In the genomic region with DNA sequence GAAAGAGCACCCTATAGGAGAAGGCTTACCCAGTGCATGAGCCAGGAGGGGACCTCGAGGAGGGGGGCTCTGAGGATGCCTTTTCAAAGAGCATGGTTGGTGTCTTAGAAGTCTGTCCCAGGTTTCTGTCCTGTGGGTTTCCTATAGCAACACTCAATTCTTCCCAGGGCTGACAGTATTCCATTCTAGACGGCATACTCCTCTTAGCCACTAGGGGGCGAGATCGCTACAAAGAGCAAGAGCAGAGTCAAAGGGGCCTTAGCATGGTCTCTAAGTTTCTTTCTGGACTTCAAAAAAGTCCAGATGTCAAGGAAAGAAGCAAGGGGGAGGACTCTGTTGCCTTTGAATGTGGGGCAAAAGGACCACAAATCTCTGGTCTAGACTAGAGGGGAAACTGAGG, we compare ENCODE assay signal across 9 mouse cellular contexts. TPM values are rescaled to one million over a fixed set of nuclear protein-coding genes. Genes with fewer than 3 reads are reported as not detected.
DNase-seq lines count a peak whose midpoint lies in the region; ATAC-seq and TF ChIP-seq lines count a peak whose summit lies in the region.
"Had no signal": no experiment of that assay in that cellular context is flagged by ENCODE, and none has a peak within 500 bp of the region (broad histone marks: within the 10 kb centered on the region; RNA-seq: fewer than 3 reads in every experiment).

No protein-coding gene starts in this region.

- in situ Hi-C loops in ES-E14 (cut with MboI; ENCODE audit: low sequenced_read_pairs in 2 of 2, unreplicated experiment in 2 of 2), result no loop called here

- H3K4me2 ChIP-seq in lung, embryonic 16.5 days (ENCODE audit: low read depth, low read length), result no peak overlapping the region
- H3K4me2 ChIP-seq: stomach, embryonic 15.5 days had no signal

- 11% methylated on average over 4 of the region's 4 CpGs for WGBS in kidney, adult 2 months
- WGBS in heart, embryonic 10.5 days, result 12% methylated on average over 4 of the region's 4 CpGs
- 15% methylated on average over 4 of the region's 4 CpGs for WGBS in lung, embryonic 16.5 days

- no peak overlapping the region; the same call in 1 of the 2 replicates for H3K9ac ChIP-seq in ES-E14 (ENCODE audit: insufficient read depth, low read depth, low read length, poor library complexity, severe bottlenecking)
- no peak overlapping the region for H3K9ac ChIP-seq in lung, embryonic 16.5 days (ENCODE audit: low read length)
- H3K9ac ChIP-seq: stomach, embryonic 15.5 days had no signal

- no peaks in the 10 kb centered on the region for H3K27me3 ChIP-seq in kidney, adult 2 months (replicated peaks; ENCODE audit: control insufficient read depth, insufficient read depth, low read length)
- peaks cover 8% of the 10 kb centered on the region; the same call in 1 of the 2 replicates for H3K27me3 ChIP-seq in heart, embryonic 10.5 days (ENCODE audit: insufficient read depth, poor library complexity, severe bottlenecking)
- no peaks in the 10 kb centered on the region for H3K27me3 ChIP-seq in lung, embryonic 16.5 days (ENCODE audit: control insufficient read depth, insufficient read depth, low read depth, low read length)
- H3K27me3 ChIP-seq: stomach, embryonic 15.5 days had no signal

- no peak for TF ChIP-seq POLR2A in kidney, adult 2 months (IDR thresholded peaks at IDR 0.05; ENCODE audit: low read depth, low read length)

- peak; percentile 47 for ATAC-seq in lung, embryonic 16.5 days (ENCODE audit: low read depth)

- no peaks in the 10 kb centered on the region for H3K9me3 ChIP-seq in ES-E14 (ENCODE audit: control insufficient read depth, insufficient read depth, low read depth, low read length)
- H3K9me3 ChIP-seq in heart, embryonic 10.5 days, result no peaks in the 10 kb centered on the region
- H3K9me3 ChIP-seq in lung, embryonic 16.5 days (ENCODE audit: control insufficient read depth, low read length), result no peaks in the 10 kb centered on the region
- H3K9me3 ChIP-seq: stomach, embryonic 15.5 days had no signal

- peak; percentile 73 for DNase-seq in kidney, adult 2 months
- DNase-seq in kidney, adult 11 months, result no peak
- no peak for DNase-seq in ES-E14 (ENCODE audit: low read depth, low spot score)
- DNase-seq in c-Kit-positive CD71-positive TER-119-positive erythroid progenitor cells, embryonic 14.5 days (ENCODE audit: low spot score), result peak; percentile 46
- DNase-seq in heart, embryonic 10.5 days (ENCODE audit: low spot score), result no peak
- DNase-seq in thymus, postnatal 14 days, result peak; percentile 68
- DNase-seq in right cerebral cortex, postnatal 4 days, result no peak

- H3K4me3 ChIP-seq in kidney, adult 2 months (ENCODE audit: insufficient read depth, low read depth, low read length), result no peak overlapping the region
- no peak overlapping the region for H3K4me3 ChIP-seq in ES-E14 (ENCODE audit: insufficient read depth in 1 of 2, low read depth in 1 of 2, low read length in 2 of 2, poor library complexity in 1 of 2, severe bottlenecking in 1 of 2)
- H3K4me3 ChIP-seq in heart, embryonic 10.5 days, result no peak overlapping the region
- no peak overlapping the region for H3K4me3 ChIP-seq in lung, embryonic 16.5 days (ENCODE audit: low read length)
- H3K4me3 ChIP-seq: stomach, embryonic 15.5 days had no signal

- H3K27ac ChIP-seq in kidney, adult 2 months (ENCODE audit: insufficient read depth, low read depth, low read length), result no peak overlapping the region
- H3K27ac ChIP-seq in ES-E14 (ENCODE audit: insufficient read depth, low read depth, low read length, poor library complexity, severe bottlenecking), result no peak overlapping the region; the same call in 1 of the 2 replicates
- 0 out of 2 replicates have a peak overlapping the region, but pooled peaks have one; percentile 49 for H3K27ac ChIP-seq in heart, embryonic 10.5 days
- no peak overlapping the region for H3K27ac ChIP-seq in lung, embryonic 16.5 days (ENCODE audit: low read length)
- H3K27ac ChIP-seq: stomach, embryonic 15.5 days had no signal

- no peaks in the 10 kb centered on the region for H3K36me3 ChIP-seq in kidney, adult 2 months (ENCODE audit: control insufficient read depth, insufficient read depth, low read length)
- no peaks in the 10 kb centered on the region for H3K36me3 ChIP-seq in ES-E14 (ENCODE audit: control insufficient read depth, insufficient read depth, low read length, poor library complexity, severe bottlenecking)
- no peaks in the 10 kb centered on the region for H3K36me3 ChIP-seq in heart, embryonic 10.5 days
- no peaks in the 10 kb centered on the region for H3K36me3 ChIP-seq in lung, embryonic 16.5 days (ENCODE audit: control insufficient read depth, insufficient read depth, low read length)
- H3K36me3 ChIP-seq: stomach, embryonic 15.5 days had no signal

- peaks cover 22% of the 10 kb centered on the region; the same call in 1 of the 2 replicates for H3K4me1 ChIP-seq in kidney, adult 2 months (ENCODE audit: control insufficient read depth, insufficient read depth, low read length)
- peaks cover 13 to 43% of the 10 kb centered on the region in 2 experiments for H3K4me1 ChIP-seq in ES-E14 (ENCODE audit: control insufficient read depth in 2 of 2, insufficient read depth in 2 of 2, low read length in 2 of 2, poor library complexity in 1 of 2)
- H3K4me1 ChIP-seq in heart, embryonic 10.5 days, result peaks cover 25% of the 10 kb centered on the region
- peaks cover 20% of the 10 kb centered on the region for H3K4me1 ChIP-seq in lung, embryonic 16.5 days (replicated peaks; ENCODE audit: control insufficient read depth, insufficient read depth, low read length)

- TF ChIP-seq CTCF in kidney, adult 2 months (conservative IDR thresholded peaks at IDR 0.05; ENCODE audit: insufficient read depth, insufficient read length, low read depth, low read length), result peak; percentile 69

TF ChIP-seq in ES-E14, 5 proteins besides CTCF, POLR2A, EP300 and RAD21:
- TF ChIP-seq MAFK (IDR thresholded peaks at IDR 0.05; ENCODE audit: insufficient read depth, low read depth, low read length), result no peak
- TF ChIP-seq CHD2 (IDR thresholded peaks at IDR 0.05; ENCODE audit: low read depth, low read length), result no peak
- 0 out of 2 replicates have a peak, but pooled peaks have one; percentile 13 for TF ChIP-seq ZNF384 (IDR thresholded peaks at IDR 0.05; ENCODE audit: low read depth, low read length)
- TF ChIP-seq ZC3H11A (IDR thresholded peaks at IDR 0.05; ENCODE audit: borderline replicate concordance, low read depth, low read length), result peak; percentile 11; the same call in 1 of the 2 replicates
- TF ChIP-seq HCFC1 (IDR thresholded peaks at IDR 0.05; ENCODE audit: borderline replicate concordance, insufficient read depth, low read length), result no peak

RNA-seq across cellular contexts. Expression of a gene that starts 20.6 kb away (rescaled TPM):
- 22.0 and 27.8 TPM in 2 replicates for polyA plus RNA-seq in kidney, adult 2 months (2012; rRNA removed)
- 39.5 and 43.2 TPM in 2 replicates for total RNA-seq in ES-E14 (2012; rRNA removed)
- 28.7 and 35.3 TPM in 2 replicates for polyA plus RNA-seq in heart, embryonic 10.5 days (2016; fragmentation: Nextera tagmentation; extraction: Ambion mirVana)
- 28.8 and 34.2 TPM in 2 replicates for polyA plus RNA-seq in lung, embryonic 16.5 days (2015; fragmentation: Nextera tagmentation; extraction: Ambion mirVana)

RNA-seq across cellular contexts. Expression of a gene that starts 41.6 kb away (rescaled TPM):
- polyA plus RNA-seq in kidney, adult 2 months (2012; rRNA removed), result 28.8 and 34.2 TPM in 2 replicates
- 26.5 and 27.6 TPM in 2 replicates for total RNA-seq in ES-E14 (2012; rRNA removed)
- 26.7 and 33.8 TPM in 2 replicates for polyA plus RNA-seq in heart, embryonic 10.5 days (2016; fragmentation: Nextera tagmentation; extraction: Ambion mirVana)
- 18.9 and 20.2 TPM in 2 replicates for polyA plus RNA-seq in lung, embryonic 16.5 days (2015; fragmentation: Nextera tagmentation; extraction: Ambion mirVana)

Comparison
In these comparisons a context has a peak if more than half of its experiments do, and no peak if none do; other contexts are left out.
1. DNase-seq: peak in kidney, adult 2 months (single experiment), c-Kit-positive CD71-positive TER-119-positive erythroid progenitor cells, embryonic 14.5 days (single experiment) and thymus, postnatal 14 days (single experiment); none in kidney, adult 11 months (single experiment), ES-E14 (single experiment), heart, embryonic 10.5 days (single experiment) and right cerebral cortex, postnatal 4 days (single experiment).